Mouse (Mus musculus) cerebellum, adult 2 months (tissue): ENCODE measurements around the gene Upp2.

Experiments used
- CTCF ChIP-seq: fragments of 200-500 bp; IDR thresholded peaks from 2 replicates; pipeline ENCODE4 v1.5.1; 2011; ENCODE audit warnings: low read depth, mild to moderate bottlenecking, control low read depth, low read length, moderate library complexity, borderline replicate concordance; ENCODE audit not compliant: insufficient read depth
- POLR2A ChIP-seq: fragments of 200-500 bp; IDR thresholded peaks from 2 replicates; pipeline ENCODE4 v1.6.1; 2011; ENCODE audit warnings: low read length, control low read depth, borderline replicate concordance; ENCODE audit not compliant: insufficient read depth

- TF ChIP-seq CTCF = no peak
- no peak for TF ChIP-seq POLR2A
Observed at GRCm38 (mm10) chr2:58615766-58616165, 48.7 kb downstream of the Upp2 start.
